Mouse (Mus musculus) midbrain, embryonic 16.5 days (tissue): ENCODE data around the gene Fam187a. TPM values are rescaled to one million over a fixed set of nuclear protein-coding genes. Genes with fewer than 3 reads are reported as not detected.
A peak's percentile ranks its signal among the peaks of the same experiment; 100 is the strongest.

Source experiments
- ATAC-seq: fragments of 200-750 bp; cut with Nextera tagmentation; 2 replicates; pipeline ENCODE4 v1.8.0; 2017; ENCODE audit warnings: moderate TSS enrichment
- H3K27ac ChIP-seq: fragments of 300-500 bp; sonication (generic); 2 replicates; pipeline ENCODE4 v1.5.1; 2014; ENCODE audit warnings: mild to moderate bottlenecking, low read length, mixed read lengths
- H3K27me3 ChIP-seq: fragments of 300-500 bp; sonication (generic); 2 replicates; pipeline ENCODE4 v1.6.1; 2014; ENCODE audit warnings: low read depth, low read length, mixed read lengths; ENCODE audit not compliant: control insufficient read depth, insufficient read depth
- H3K36me3 ChIP-seq: fragments of 300-500 bp; sonication (generic); 2 replicates; pipeline ENCODE4 v1.6.1; 2014; ENCODE audit warnings: mild to moderate bottlenecking, low read length, moderate library complexity, mixed read lengths; ENCODE audit not compliant: control insufficient read depth, insufficient read depth
- H3K4me1 ChIP-seq: fragments of 300-500 bp; sonication (generic); 2 replicates; pipeline ENCODE4 v1.6.1; 2014; ENCODE audit warnings: mild to moderate bottlenecking, low read length, mixed read lengths; ENCODE audit not compliant: control insufficient read depth, insufficient read depth
- H3K4me2 ChIP-seq: fragments of 300-500 bp; sonication (generic); 2 replicates; pipeline ENCODE4 v1.6.1; 2014; ENCODE audit warnings: mild to moderate bottlenecking, low read length, mixed read lengths
- H3K4me3 ChIP-seq: fragments of 300-500 bp; sonication (generic); 2 replicates; pipeline ENCODE4 v1.5.1; 2014; ENCODE audit warnings: low read depth, mild to moderate bottlenecking, low read length, moderate library complexity, mixed read lengths
- H3K9ac ChIP-seq: fragments of 300-500 bp; sonication (generic); 2 replicates; pipeline ENCODE4 v1.6.1; 2014; ENCODE audit warnings: low read depth, low read length, mixed read lengths
- H3K9me3 ChIP-seq: fragments of 300-500 bp; sonication (generic); replicated peaks from 2 replicates; pipeline ENCODE4 v1.6.1; 2014; ENCODE audit warnings: mild to moderate bottlenecking, low read length, mixed read lengths; ENCODE audit not compliant: control insufficient read depth, poor library complexity, severe bottlenecking
- WGBS: fragments of 180-500 bp; shearing (Covaris S2); extraction: QIAGEN DNeasy Blood & Tissue Kit; methylation state at CpG from one replicate; pipeline ENCODE4 v1.1.7; 2014; 5-methylcytosine and 5-hydroxymethylcytosine counted together
- polyA plus RNA-seq: library from polyadenylated mRNA; unstranded; fragments of >200 nt; fragmentation: Nextera tagmentation; extraction: Ambion mirVana; gene quantifications from 2 replicates; pipeline ENCODE4 v1.2.1, GENCODE M21; 2015

Gene Fam187a
- polyA plus RNA-seq, 1 experiment from 2014 or later = not detected

DNA sequence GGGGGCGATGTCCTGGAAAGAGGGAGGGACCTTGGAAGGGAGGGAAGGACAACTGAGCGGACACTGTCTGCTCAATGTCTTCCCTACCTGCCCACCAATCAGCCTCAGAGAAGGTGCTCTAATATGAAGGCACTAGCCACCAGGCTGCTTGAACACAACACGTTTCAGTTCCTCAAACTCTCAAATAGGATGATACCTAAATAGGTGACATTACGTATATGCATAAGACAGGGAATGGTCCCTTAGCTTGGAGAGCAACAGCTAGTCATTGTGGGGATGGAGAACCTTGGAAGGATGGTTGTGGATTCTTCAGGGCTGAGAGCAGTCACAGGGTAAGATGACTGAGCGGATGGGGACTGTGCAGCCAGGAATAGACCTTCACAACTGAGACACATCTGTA is 2.5 kb downstream of the Fam187a start:
- Histone ChIP-seq H3K4me2 (no peak overlapping the region), H3K27me3 (peaks cover 9% of the 10 kb centered on the region), H3K4me1 (peaks cover 4% of the 10 kb centered on the region), H3K27ac (no peak overlapping the region), H3K4me3 (no peak overlapping the region), H3K36me3 (no peaks in the 10 kb centered on the region), H3K9me3 (no peaks in the 10 kb centered on the region), H3K9ac (no peak overlapping the region)
- no peak for ATAC-seq
- WGBS = 85% methylated on average over 5 of the region's 5 CpGs

GRCm38 (mm10) chr11:102888135-102888534 is 3.2 kb downstream of the Fam187a start:
- 56% methylated on average over 3 of the region's 3 CpGs for WGBS
- H3K27ac ChIP-seq = peak overlapping the region; percentile 65
- H3K4me2 ChIP-seq = peak overlapping the region; percentile 12; the same call in 1 of the 2 replicates
- H3K9me3 ChIP-seq = no peaks in the 10 kb centered on the region
- H3K4me3 ChIP-seq = no peak overlapping the region
- H3K4me1 ChIP-seq = peaks cover 6% of the 10 kb centered on the region
- peak overlapping the region; percentile 11; the same call in 1 of the 2 replicates for H3K9ac ChIP-seq
- H3K36me3 ChIP-seq = no peaks in the 10 kb centered on the region
- H3K27me3 ChIP-seq = peaks cover 13% of the 10 kb centered on the region
- peak; percentile 36; the same call in 1 of the 2 replicates for ATAC-seq

GRCm38 (mm10) chr11:102890096-102890495 is 5.1 kb downstream of the Fam187a start:
- H3K9me3 ChIP-seq = no peaks in the 10 kb centered on the region
- peaks cover 28% of the 10 kb centered on the region for H3K27me3 ChIP-seq
- H3K4me2 ChIP-seq = no peak overlapping the region
- H3K27ac ChIP-seq = no peak overlapping the region
- no peaks in the 10 kb centered on the region for H3K36me3 ChIP-seq
- no peak overlapping the region for H3K9ac ChIP-seq
- peaks cover 6% of the 10 kb centered on the region for H3K4me1 ChIP-seq
- WGBS = 69% methylated on average over 5 of the region's 5 CpGs
- no peak overlapping the region for H3K4me3 ChIP-seq
- ATAC-seq = no peak

DNA sequence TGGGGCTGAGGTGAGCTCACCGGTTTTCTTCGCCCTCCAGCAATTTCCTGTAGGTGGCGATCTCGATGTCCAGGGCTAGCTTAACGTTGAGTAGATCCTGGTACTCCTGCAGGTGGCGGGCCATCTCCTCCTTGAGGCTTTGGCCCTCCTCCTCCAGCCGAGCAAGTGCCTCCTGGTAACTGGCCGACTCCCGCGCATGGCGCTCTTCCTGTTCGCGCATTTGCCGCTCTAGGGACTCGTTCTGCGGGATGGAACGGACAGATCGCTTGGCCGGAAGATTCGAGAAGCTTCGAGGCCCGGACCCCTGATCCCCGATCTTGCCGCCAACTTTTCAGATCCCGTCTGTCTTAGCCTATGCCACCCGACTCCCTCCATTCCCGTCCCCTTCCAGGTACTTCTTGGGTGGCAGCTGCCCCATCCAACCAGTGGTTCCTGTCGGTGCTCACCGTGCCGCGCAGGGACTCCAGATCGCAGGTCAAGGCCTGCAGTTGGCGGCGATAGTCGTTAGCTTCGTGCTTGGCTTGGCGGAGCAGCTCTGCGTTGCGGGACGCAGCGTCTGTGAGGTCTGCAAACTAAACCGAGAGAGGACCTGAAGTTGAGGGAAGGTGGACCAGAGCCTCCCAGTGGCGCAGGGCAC is 8.2 kb downstream of the Fam187a start:
- Histone ChIP-seq H3K36me3 (no peaks in the 10 kb centered on the region), H3K27ac (no peak overlapping the region), H3K9me3 (no peaks in the 10 kb centered on the region), H3K4me2 (peak overlapping the region; percentile 52), H3K9ac (peak overlapping the region; percentile 38; the same call in 1 of the 2 replicates), H3K4me1 (peaks cover 3% of the 10 kb centered on the region; the same call in 1 of the 2 replicates), H3K27me3 (peaks cover 28% of the 10 kb centered on the region), H3K4me3 (peak overlapping the region; percentile 27)
- ATAC-seq = no peak
- WGBS = 3% methylated on average over 43 of the region's 43 CpGs

DNA sequence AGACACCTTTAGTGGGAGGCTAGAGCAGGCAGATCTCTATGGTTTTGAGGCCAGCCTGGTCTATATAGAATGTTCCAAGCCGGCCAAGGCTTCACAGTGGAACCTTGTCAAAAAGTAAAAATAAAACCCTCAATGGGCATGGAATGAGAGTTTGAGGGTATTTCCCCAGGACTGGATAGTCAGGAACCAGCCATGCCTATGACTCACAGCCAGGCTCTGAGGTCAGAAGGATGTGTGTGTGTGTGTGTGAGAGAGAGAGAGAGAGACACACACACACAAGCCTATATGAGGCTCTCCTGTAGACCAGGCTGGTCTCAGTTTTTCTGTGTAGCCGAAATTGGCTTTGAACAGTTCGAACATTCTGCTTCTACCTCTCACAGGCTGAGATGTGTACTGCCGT is 9.7 kb downstream of the Fam187a start:
- Histone ChIP-seq H3K9me3 (no peaks in the 10 kb centered on the region), H3K36me3 (no peaks in the 10 kb centered on the region), H3K4me1 (peaks cover 4% of the 10 kb centered on the region; the same call in 1 of the 2 replicates), H3K27ac (no peak overlapping the region), H3K4me2 (no peak overlapping the region), H3K27me3 (peaks cover 28% of the 10 kb centered on the region), H3K9ac (no peak overlapping the region), H3K4me3 (no peak overlapping the region)
- no peak for ATAC-seq
- 88% methylated on average over 4 of the region's 4 CpGs for WGBS

DNA sequence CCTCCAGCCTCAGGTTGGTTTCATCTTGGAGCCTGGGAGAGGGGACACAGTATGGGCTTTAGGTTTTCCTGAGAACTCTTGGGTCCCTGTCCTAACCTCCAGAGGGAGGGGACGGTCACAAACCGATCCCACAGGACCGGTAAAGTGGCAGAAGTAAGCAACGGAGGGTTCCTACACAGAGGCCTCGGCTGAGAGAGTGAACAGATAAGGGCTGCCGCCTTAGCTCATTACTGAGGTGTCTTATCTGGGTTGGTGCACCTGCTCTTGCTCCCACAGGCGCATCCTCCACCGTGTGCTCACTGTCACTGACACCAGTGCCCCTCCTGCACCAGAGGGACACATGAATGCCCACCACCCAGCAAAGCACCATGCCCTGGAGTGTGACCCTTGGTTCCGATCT is 10.8 kb downstream of the Fam187a start:
- peaks cover 28% of the 10 kb centered on the region for H3K27me3 ChIP-seq
- no peak overlapping the region for H3K27ac ChIP-seq
- no peak overlapping the region for H3K4me2 ChIP-seq
- peaks cover 4% of the 10 kb centered on the region; the same call in 1 of the 2 replicates for H3K4me1 ChIP-seq
- no peak for ATAC-seq
- WGBS = 85% methylated on average over 9 of the region's 9 CpGs
- no peaks in the 10 kb centered on the region for H3K9me3 ChIP-seq
- H3K4me3 ChIP-seq = no peak overlapping the region
- H3K9ac ChIP-seq = no peak overlapping the region
- no peaks in the 10 kb centered on the region for H3K36me3 ChIP-seq

DNA sequence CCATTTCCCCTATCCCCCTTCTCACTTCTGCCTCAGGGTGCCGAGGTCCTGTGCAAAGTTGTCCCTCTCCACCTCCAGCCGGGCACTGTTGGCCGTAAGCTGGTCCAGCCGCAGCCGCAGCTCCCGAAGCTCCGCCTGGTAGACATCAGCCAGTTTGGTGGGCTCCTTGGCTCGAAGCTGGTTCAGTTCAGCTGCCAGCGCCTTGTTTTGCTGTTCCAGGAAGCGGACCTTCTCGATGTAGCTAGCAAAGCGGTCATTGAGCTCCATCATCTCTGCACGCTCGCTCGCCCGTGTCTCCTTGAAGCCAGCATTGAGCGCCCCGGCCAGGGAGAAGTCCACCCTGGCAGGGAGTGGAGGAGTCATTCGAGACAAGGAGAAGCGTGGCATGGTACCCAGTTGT is 11.7 kb downstream of the Fam187a start:
- no peaks in the 10 kb centered on the region for H3K9me3 ChIP-seq
- H3K4me2 ChIP-seq = no peak overlapping the region
- peaks cover 4% of the 10 kb centered on the region; the same call in 1 of the 2 replicates for H3K4me1 ChIP-seq
- no peak overlapping the region for H3K4me3 ChIP-seq
- no peak overlapping the region for H3K9ac ChIP-seq
- 76% methylated on average over 20 of the region's 20 CpGs for WGBS
- no peaks in the 10 kb centered on the region for H3K36me3 ChIP-seq
- no peak for ATAC-seq
- peaks cover 26% of the 10 kb centered on the region for H3K27me3 ChIP-seq
- no peak overlapping the region for H3K27ac ChIP-seq

- WGBS = 54% methylated on average over 9 of the region's 9 CpGs
- H3K9ac ChIP-seq = no peak overlapping the region
- no peak overlapping the region for H3K4me3 ChIP-seq
- peak; percentile 81 for ATAC-seq
- peaks cover 12% of the 10 kb centered on the region for H3K27me3 ChIP-seq
- H3K36me3 ChIP-seq = no peaks in the 10 kb centered on the region
- H3K27ac ChIP-seq = no peak overlapping the region
- no peak overlapping the region for H3K4me2 ChIP-seq
- H3K4me1 ChIP-seq = 0 out of 2 replicates have a peak, but pooled peaks cover 2% of the 10 kb centered on the region
- H3K9me3 ChIP-seq = no peaks in the 10 kb centered on the region
Measured at GRCm38 (mm10) chr11:102898408-102898807, 13.4 kb downstream of the Fam187a start.

GRCm38 (mm10) chr11:102900763-102901162 is 15.8 kb downstream of the Fam187a start, which contains the start of gene Gfap:
Gene Gfap (minus strand): TSS chr11:102900912.
- Histone ChIP-seq H3K9me3 (no peaks in the 10 kb centered on the region), H3K4me3 (no peak within 1 kb of the TSS), H3K27ac (no peak within 1 kb of the TSS), H3K36me3 (no peaks in the 10 kb centered on the region), H3K9ac (no peak within 1 kb of the TSS), H3K27me3 (no peaks in the 10 kb centered on the region; the same call in 1 of the 2 replicates), H3K4me2 (no peak within 1 kb of the TSS), H3K4me1 (peaks cover 4% of the 10 kb centered on the region; the same call in 1 of the 2 replicates)
- ATAC-seq = no peak; the same call in 1 of the 2 replicates
- WGBS = 13% methylated on average over 7 of the region's 7 CpGs
